Mouse (Mus musculus): ENCODE results near the gene Aasdh.

DNA sequence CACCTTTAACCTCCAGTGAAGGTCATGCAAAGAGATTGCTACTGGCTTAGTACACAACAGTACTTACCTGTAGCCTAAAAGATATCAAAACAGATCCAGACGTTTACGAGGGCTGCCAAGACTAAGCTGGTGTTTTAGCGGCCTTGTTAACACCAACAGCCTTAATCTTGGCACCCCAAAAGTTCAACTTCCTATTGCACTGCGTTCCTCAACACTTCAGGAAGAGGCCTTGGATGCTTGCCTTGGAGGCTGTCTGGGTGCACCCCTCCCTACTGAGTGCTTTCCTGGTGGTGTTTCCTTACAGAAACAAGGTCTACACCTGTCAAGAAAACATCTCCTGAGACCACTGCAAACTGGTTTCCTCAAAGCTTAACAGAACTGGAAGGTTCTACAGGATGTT lies 41.8 kb upstream of the Aasdh start:
- no peak for TF ChIP-seq CTCF (conservative IDR thresholded peaks at IDR 0.05; ENCODE audit: insufficient read depth, insufficient read length, low read depth, low read length)
- no peak for TF ChIP-seq POLR2A (IDR thresholded peaks at IDR 0.05; ENCODE audit: low read depth, low read length)

Measured in kidney, adult 2 months (tissue).